Mouse (Mus musculus) heart, embryonic 14.5 days (tissue): ENCODE data around the gene Mpig6b. TPM values are rescaled to one million over a fixed set of nuclear protein-coding genes. Genes with fewer than 3 reads are reported as not detected.

Experiments
- ATAC-seq: fragments of 200-750 bp; cut with Nextera tagmentation; 2 replicates; pipeline ENCODE4 v1.8.0; 2017; ENCODE audit warnings: low read depth, moderate TSS enrichment; ENCODE audit not compliant: insufficient number of reproducible peaks, insufficient read depth, low FRiP score
- H3K27ac ChIP-seq, 2 experiments: fragments of 200-500 bp in 1 of 2; fragments of 300-500 bp in 1 of 2; sonication (generic) in 1 of 2; replicated peaks in 1 of 2; 2 replicates each; pipeline ENCODE4 v1.5.1; 2012 to 2014; ENCODE audit warnings: low read depth in 2 of 2, low read length in 2 of 2, control low read depth in 1 of 2, mild to moderate bottlenecking in 1 of 2, mixed read lengths in 1 of 2; ENCODE audit not compliant: control insufficient read depth in 1 of 2, insufficient read depth in 1 of 2
- H3K27me3 ChIP-seq: fragments of 300-500 bp; sonication (generic); 2 replicates; pipeline ENCODE4 v1.6.1; 2014; ENCODE audit warnings: mild to moderate bottlenecking, low read length, control low read depth; ENCODE audit not compliant: control insufficient read depth, insufficient read depth
- H3K36me3 ChIP-seq: fragments of 300-500 bp; sonication (generic); 2 replicates; pipeline ENCODE4 v1.6.1; 2014; ENCODE audit warnings: mild to moderate bottlenecking, control low read depth, low read length, mixed read lengths; ENCODE audit not compliant: control insufficient read depth, insufficient read depth
- H3K4me1 ChIP-seq, 2 experiments: fragments of 200-500 bp in 1 of 2; fragments of 300-500 bp in 1 of 2; sonication (generic) in 1 of 2; 2 replicates each; pipeline ENCODE4 v1.6.1; 2012 to 2014; ENCODE audit warnings: low read length in 2 of 2, control low read depth in 1 of 2, mixed read lengths in 1 of 2; ENCODE audit not compliant: control insufficient read depth in 2 of 2, insufficient read depth in 2 of 2
- H3K4me2 ChIP-seq: fragments of 300-500 bp; sonication (generic); 2 replicates; pipeline ENCODE4 v1.6.1; 2014; ENCODE audit warnings: mild to moderate bottlenecking, low read length
- H3K4me3 ChIP-seq, 2 experiments: fragments of 200-500 bp in 1 of 2; fragments of 300-500 bp in 1 of 2; sonication (generic) in 1 of 2; 2 replicates each; pipeline ENCODE4 v1.5.1; 2012 to 2014; ENCODE audit warnings: low read length in 2 of 2, mild to moderate bottlenecking in 2 of 2, control low read depth in 1 of 2, low read depth in 1 of 2, moderate library complexity in 1 of 2; ENCODE audit not compliant: control insufficient read depth in 1 of 2, insufficient read depth in 1 of 2
- H3K9ac ChIP-seq: fragments of 300-500 bp; sonication (generic); 2 replicates; pipeline ENCODE4 v1.6.1; 2014; ENCODE audit warnings: mild to moderate bottlenecking, low read length
- H3K9me3 ChIP-seq: fragments of 300-500 bp; sonication (generic); 2 replicates; pipeline ENCODE4 v1.6.1; 2016; ENCODE audit warnings: low read length, control low read depth; ENCODE audit not compliant: control insufficient read depth
- WGBS: fragments of 180-500 bp; shearing (Covaris S2); extraction: QIAGEN DNeasy Blood & Tissue Kit; methylation state at CpG from one replicate; pipeline ENCODE4 v1.1.7; 2014; 5-methylcytosine and 5-hydroxymethylcytosine counted together
- polyA plus RNA-seq: library from polyadenylated mRNA; unstranded; fragments of >200 nt; fragmentation: Nextera tagmentation; extraction: Ambion mirVana; gene quantifications from 2 replicates; pipeline ENCODE4 v1.2.1, GENCODE M21; 2014

Mpig6b gene
- polyA plus RNA-seq, 1 experiment from 2014 or later: 0.54 TPM

- Histone ChIP-seq H3K9me3 (no peaks in the 10 kb centered on the region), H3K4me1 (peaks cover 12 to 24% of the 10 kb centered on the region in 2 experiments), H3K4me2 (no peak overlapping the region), H3K27ac (no peak overlapping the region), H3K36me3 (peaks cover 83% of the 10 kb centered on the region), H3K27me3 (no peaks in the 10 kb centered on the region), H3K9ac (no peak overlapping the region), H3K4me3 (no peak overlapping the region)
- ATAC-seq: no peak
- WGBS: 70% methylated on average over 3 of the region's 3 CpGs
Measured at GRCm38 (mm10) chr17:35057090-35057489, 8.9 kb downstream of the Mpig6b start.

- H3K9me3 ChIP-seq: no peaks in the 10 kb centered on the region
- no peak overlapping the region for H3K4me2 ChIP-seq
- 89% methylated on average over 7 of the region's 7 CpGs for WGBS
- H3K4me3 ChIP-seq: no peak overlapping the region
- no peaks in the 10 kb centered on the region for H3K27me3 ChIP-seq
- H3K4me1 ChIP-seq: peaks cover 13 to 25% of the 10 kb centered on the region in 2 experiments
- H3K27ac ChIP-seq: 0 out of 4 replicates have a peak overlapping the region, but pooled peaks of 1 of the 2 experiments have one; percentile 19
- no peak for ATAC-seq
- peaks cover 71% of the 10 kb centered on the region for H3K36me3 ChIP-seq
- no peak overlapping the region for H3K9ac ChIP-seq
Measured at GRCm38 (mm10) chr17:35055691-35056495, 10.1 kb downstream of the Mpig6b start.

GRCm38 (mm10) chr17:35052271-35052798 is 13.6 kb downstream of the Mpig6b start:
- H3K36me3 ChIP-seq: peaks cover 52% of the 10 kb centered on the region

GRCm38 (mm10) chr17:35051156-35052086 is 14.6 kb downstream of the Mpig6b start:
- peak overlapping the region; percentile 94 for H3K9ac ChIP-seq
- peaks cover 43% of the 10 kb centered on the region for H3K36me3 ChIP-seq
- peaks cover 23 to 38% of the 10 kb centered on the region in 2 experiments for H3K4me1 ChIP-seq
- WGBS: under 1% methylated on average over 21 of the region's 21 CpGs
- H3K27me3 ChIP-seq: no peaks in the 10 kb centered on the region
- ATAC-seq: peak; percentile 78
- H3K4me2 ChIP-seq: peak overlapping the region; percentile 75
- H3K27ac ChIP-seq: peak overlapping the region; percentile 99
- H3K4me3 ChIP-seq: peak overlapping the region; percentile 55 to 63
- H3K9me3 ChIP-seq: no peaks in the 10 kb centered on the region

More at GRCm38 (mm10) chr17:35052271-35052798, 13.6 kb downstream of the Mpig6b start:
- Histone ChIP-seq H3K4me3 (peak overlapping the region; percentile 55 to 63), H3K4me1 (peaks cover 23 to 33% of the 10 kb centered on the region in 2 experiments), H3K9me3 (no peaks in the 10 kb centered on the region), H3K27ac (peak overlapping the region; percentile 99), H3K9ac (peak overlapping the region; percentile 94), H3K4me2 (peak overlapping the region; percentile 75), H3K27me3 (no peaks in the 10 kb centered on the region)
- WGBS: 57% methylated on average over 12 of the region's 12 CpGs
- ATAC-seq: no peak

GRCm38 (mm10) chr17:35050126-35050750 is 15.7 kb downstream of the Mpig6b start:
- peak; percentile 11 for ATAC-seq
- H3K27me3 ChIP-seq: no peaks in the 10 kb centered on the region
- H3K36me3 ChIP-seq: peaks cover 31% of the 10 kb centered on the region
- peak overlapping the region; percentile 94 for H3K9ac ChIP-seq
- peaks cover 28 to 48% of the 10 kb centered on the region in 2 experiments for H3K4me1 ChIP-seq
- under 1% methylated on average over 27 of the region's 27 CpGs for WGBS
- H3K4me2 ChIP-seq: peak overlapping the region; percentile 75
- peak overlapping the region; percentile 99 for H3K27ac ChIP-seq
- H3K4me3 ChIP-seq: peak overlapping the region; percentile 55 to 63
- H3K9me3 ChIP-seq: no peaks in the 10 kb centered on the region

- Histone ChIP-seq H3K9me3 (no peaks in the 10 kb centered on the region), H3K4me1 (peaks cover 32 to 54% of the 10 kb centered on the region in 2 experiments), H3K9ac (peak within 1 kb of the TSS; percentile 94), H3K36me3 (peaks cover 25% of the 10 kb centered on the region), H3K4me2 (peak within 1 kb of the TSS; percentile 75), H3K4me3 (peak within 1 kb of the TSS; percentile 55 to 63), H3K27ac (peak within 1 kb of the TSS; percentile 99), H3K27me3 (no peaks in the 10 kb centered on the region)
- 1% methylated on average over 11 of the region's 11 CpGs for WGBS
- ATAC-seq: peak; percentile 24
Measured at GRCm38 (mm10) chr17:35049561-35050016, 16.4 kb downstream of the Mpig6b start, which contains the start of gene Clic1. TSS of gene Clic1 (plus strand) at chr17:35049966.
